9 mouse cellular contexts compared by ENCODE assay signal in genomic region chr14:123627180-123627562, GRCm38 (mm10). TPM values are rescaled to one million over a fixed set of nuclear protein-coding genes. Genes with fewer than 3 reads are reported as not detected.
DNase-seq lines count a peak whose midpoint lies in the region; ATAC-seq and TF ChIP-seq lines count a peak whose summit lies in the region.
"Had no signal": no experiment of that assay in that cellular context is flagged by ENCODE, and none has a peak within 500 bp of the region (broad histone marks: within the 10 kb centered on the region; RNA-seq: fewer than 3 reads in every experiment).

No protein-coding gene starts in this region.

- no peak for ATAC-seq in heart, embryonic 14.5 days (ENCODE audit: insufficient number of reproducible peaks, insufficient read depth, low FRiP score, low read depth)
- no peak; the same call in 1 of the 2 replicates for ATAC-seq in forebrain, embryonic 14.5 days
- no peak for ATAC-seq in liver, embryonic 13.5 days (ENCODE audit: low read depth)

- intact Hi-C loops in heart, postnatal 25 days (cut with DNase I): no loop called here

- peaks cover 14% of the 10 kb centered on the region for H3K27me3 ChIP-seq in heart, embryonic 14.5 days (ENCODE audit: control insufficient read depth, insufficient read depth, low read length)
- no peaks in the 10 kb centered on the region for H3K27me3 ChIP-seq in forebrain, embryonic 14.5 days (replicated peaks; ENCODE audit: control insufficient read depth, insufficient read depth, low read length)
- H3K27me3 ChIP-seq in liver, embryonic 13.5 days: peaks cover 18% of the 10 kb centered on the region

- in situ Hi-C loops in ES-E14 (cut with MboI; ENCODE audit: low sequenced_read_pairs in 2 of 2, unreplicated experiment in 2 of 2): no loop called here

- DNase-seq in heart, postnatal 25 days (ENCODE audit: low spot score): no peak
- no peak for DNase-seq in ES-E14 (ENCODE audit: low read depth, low spot score)
- no peak for DNase-seq in forebrain, embryonic 14.5 days (ENCODE audit: low spot score)
- no peak for DNase-seq in liver, embryonic 13.5 days
- no peak for DNase-seq in thymus, postnatal 4 days
- no peak for DNase-seq in yolk sac, embryonic 10.5 days (ENCODE audit: low spot score)
- DNase-seq in ovary, postnatal 36 days (ENCODE audit: low spot score): no peak
- DNase-seq: lung, postnatal 10 days had no signal

- H3K4me1 ChIP-seq in heart, embryonic 14.5 days (ENCODE audit: control insufficient read depth in 2 of 2, insufficient read depth in 2 of 2, low read length in 2 of 2): no peaks in the 10 kb centered on the region
- H3K4me1 ChIP-seq in ES-E14 (ENCODE audit: control insufficient read depth in 2 of 2, insufficient read depth in 2 of 2, low read length in 2 of 2, poor library complexity in 1 of 2): no peaks in the 10 kb centered on the region
- peaks cover 5% of the 10 kb centered on the region; the same call in 1 of the 2 replicates for H3K4me1 ChIP-seq in forebrain, embryonic 14.5 days (ENCODE audit: control insufficient read depth, insufficient read depth, low read length)
- no peaks in the 10 kb centered on the region for H3K4me1 ChIP-seq in liver, embryonic 13.5 days (replicated peaks)

- no peaks in the 10 kb centered on the region for H3K9me3 ChIP-seq in heart, embryonic 14.5 days (ENCODE audit: control insufficient read depth, low read length)
- 0 out of 2 replicates have a peak, but pooled peaks cover 2% of the 10 kb centered on the region for H3K9me3 ChIP-seq in ES-E14 (ENCODE audit: control insufficient read depth, insufficient read depth, low read depth, low read length)
- no peaks in the 10 kb centered on the region for H3K9me3 ChIP-seq in forebrain, embryonic 14.5 days (replicated peaks; ENCODE audit: control insufficient read depth, low read length)
- H3K9me3 ChIP-seq in liver, embryonic 13.5 days (replicated peaks): no peaks in the 10 kb centered on the region

- H3K9ac ChIP-seq in heart, embryonic 14.5 days (ENCODE audit: low read length): no peak overlapping the region
- H3K9ac ChIP-seq in ES-E14 (ENCODE audit: insufficient read depth, low read depth, low read length, poor library complexity, severe bottlenecking): no peak overlapping the region; the same call in 1 of the 2 replicates
- H3K9ac ChIP-seq in forebrain, embryonic 14.5 days (ENCODE audit: low read length): peak overlapping the region; percentile 84
- H3K9ac ChIP-seq in liver, embryonic 13.5 days: no peak overlapping the region

- no peaks in the 10 kb centered on the region for H3K36me3 ChIP-seq in heart, embryonic 14.5 days (ENCODE audit: control insufficient read depth, insufficient read depth, low read length)
- H3K36me3 ChIP-seq in ES-E14 (ENCODE audit: control insufficient read depth, insufficient read depth, low read length, poor library complexity, severe bottlenecking): no peaks in the 10 kb centered on the region
- H3K36me3 ChIP-seq in forebrain, embryonic 14.5 days (ENCODE audit: control insufficient read depth, insufficient read depth, low read length): no peaks in the 10 kb centered on the region
- no peaks in the 10 kb centered on the region for H3K36me3 ChIP-seq in liver, embryonic 13.5 days

- no peak overlapping the region for H3K27ac ChIP-seq in heart, embryonic 14.5 days (replicated peaks in 1 of 2; ENCODE audit: control insufficient read depth in 1 of 2, insufficient read depth in 1 of 2, low read depth in 2 of 2, low read length in 2 of 2)
- H3K27ac ChIP-seq in ES-E14 (ENCODE audit: insufficient read depth, low read depth, low read length, poor library complexity, severe bottlenecking): no peak overlapping the region
- peak overlapping the region; percentile 72; the same call in 1 of the 2 replicates for H3K27ac ChIP-seq in forebrain, embryonic 14.5 days (ENCODE audit: low read depth, low read length)
- no peak overlapping the region for H3K27ac ChIP-seq in liver, embryonic 13.5 days

- peak overlapping the region; percentile 92 for H3K4me2 ChIP-seq in heart, embryonic 14.5 days (ENCODE audit: low read length)
- peak overlapping the region; percentile 79 for H3K4me2 ChIP-seq in forebrain, embryonic 14.5 days (ENCODE audit: low read length)
- H3K4me2 ChIP-seq in liver, embryonic 13.5 days: no peak overlapping the region; the same call in 1 of the 2 replicates

- 54% methylated on average over 3 of the region's 3 CpGs for WGBS in heart, embryonic 14.5 days
- 50% methylated on average over 3 of the region's 3 CpGs for WGBS in forebrain, embryonic 14.5 days
- WGBS in liver, embryonic 13.5 days (ENCODE audit: insufficient replicate concordance): 48% methylated on average over 3 of the region's 3 CpGs

- peak overlapping the region; percentile 51 for H3K4me3 ChIP-seq in heart, embryonic 14.5 days (ENCODE audit: control insufficient read depth in 1 of 2, insufficient read depth in 1 of 2, low read depth in 1 of 2, low read length in 2 of 2)
- peak overlapping the region; percentile 74 to 79 for H3K4me3 ChIP-seq in ES-E14 (ENCODE audit: insufficient read depth in 1 of 2, low read depth in 1 of 2, low read length in 2 of 2, poor library complexity in 1 of 2, severe bottlenecking in 1 of 2)
- peak overlapping the region; percentile 59 for H3K4me3 ChIP-seq in forebrain, embryonic 14.5 days (ENCODE audit: low read depth, low read length)
- H3K4me3 ChIP-seq in liver, embryonic 13.5 days (replicated peaks): 0 out of 2 replicates have a peak overlapping the region, but pooled peaks have one; percentile 18

TF ChIP-seq in ES-E14, 5 proteins besides CTCF, POLR2A, EP300 and RAD21:
- TF ChIP-seq ZC3H11A (IDR thresholded peaks at IDR 0.05; ENCODE audit: borderline replicate concordance, low read depth, low read length) (no peak), CHD2 (IDR thresholded peaks at IDR 0.05; ENCODE audit: low read depth, low read length) (no peak), HCFC1 (IDR thresholded peaks at IDR 0.05; ENCODE audit: borderline replicate concordance, insufficient read depth, low read length) (no peak), ZNF384 (IDR thresholded peaks at IDR 0.05; ENCODE audit: low read depth, low read length) (no peak), MAFK (IDR thresholded peaks at IDR 0.05; ENCODE audit: insufficient read depth, low read depth, low read length) (no peak)

RNA-seq across cellular contexts. Expression of gene Nalcn, which starts 0.2 kb away (rescaled TPM):
- 0.16 and 0.41 TPM in 2 replicates for polyA plus RNA-seq in heart, embryonic 14.5 days (2014; fragmentation: Nextera tagmentation; extraction: Ambion mirVana)
- total RNA-seq in heart, postnatal 25 days (2021): under 1 TPM; 0.18 to 0.28 TPM
- total RNA-seq in ES-E14 (2012; rRNA removed): 0.54 and 1.5 TPM in 2 replicates
- polyA plus RNA-seq in forebrain, embryonic 14.5 days (2014; fragmentation: Nextera tagmentation; extraction: Ambion mirVana): 5.5 and 8.0 TPM in 2 replicates
- 0.03 TPM in 1 of 2 replicates, not detected in the other for polyA plus RNA-seq in liver, embryonic 13.5 days (2015; fragmentation: Nextera tagmentation; extraction: Ambion mirVana)

RNA-seq across cellular contexts. Expression of gene Itgbl1, which starts 32.6 kb away (rescaled TPM):
- polyA plus RNA-seq in heart, embryonic 14.5 days (2014; fragmentation: Nextera tagmentation; extraction: Ambion mirVana): 1.1 and 1.4 TPM in 2 replicates
- 1 to 10 TPM; 4.3 to 4.9 TPM for total RNA-seq in heart, postnatal 25 days (2021)
- 0.04 and 0.16 TPM in 2 replicates for total RNA-seq in ES-E14 (2012; rRNA removed)
- 3.1 and 4.3 TPM in 2 replicates for polyA plus RNA-seq in forebrain, embryonic 14.5 days (2014; fragmentation: Nextera tagmentation; extraction: Ambion mirVana)
- polyA plus RNA-seq in liver, embryonic 13.5 days (2015; fragmentation: Nextera tagmentation; extraction: Ambion mirVana): 0.03 TPM in 2 replicates

Comparison
In these comparisons a context has a peak if more than half of its experiments do, and no peak if none do; other contexts are left out.
1. H3K4me3 ChIP-seq: peak in every context shown above with its lines; median percentile 76 in ES-E14; 59 in forebrain, embryonic 14.5 days; 51 in heart, embryonic 14.5 days; 18 in liver, embryonic 13.5 days.